Mouse (Mus musculus) erythroblast, embryonic 14.5 days (primary cell): Measurements from ENCODE around the gene Arhgef39. TPM values are rescaled to one million over a fixed set of nuclear protein-coding genes. Genes with fewer than 3 reads are reported as not detected.
A peak's percentile ranks its signal among the peaks of the same experiment; 100 is the strongest.

Experiments
- H3K27me3 ChIP-seq: 2 replicates; pipeline ENCODE4 v1.6.1; 2012; ENCODE audit warnings: inconsistent platforms; ENCODE audit not compliant: control insufficient read depth
- H3K36me3 ChIP-seq: 2 replicates; pipeline ENCODE4 v1.6.1; 2012; ENCODE audit warnings: mild to moderate bottlenecking, inconsistent platforms; ENCODE audit not compliant: control insufficient read depth
- H3K4me1 ChIP-seq: 2 replicates; pipeline ENCODE4 v1.6.1; 2012; ENCODE audit warnings: inconsistent platforms; ENCODE audit not compliant: control insufficient read depth
- H3K4me3 ChIP-seq: replicated peaks from 2 replicates; pipeline ENCODE3; 2012; ENCODE audit warnings: moderate library complexity, mild to moderate bottlenecking, inconsistent platforms
- H3K9me3 ChIP-seq: 2 replicates; pipeline ENCODE4 v1.6.1; 2012; ENCODE audit warnings: low read length, inconsistent platforms, mixed read lengths; ENCODE audit not compliant: control insufficient read depth
- GATA1 ChIP-seq: IDR thresholded peaks from 2 replicates; pipeline ENCODE4 v1.6.1; 2012; ENCODE audit warnings: low read length, inconsistent platforms, mixed read lengths
- TAL1 ChIP-seq: IDR thresholded peaks from 3 replicates; pipeline ENCODE4 v1.6.1; 2012; ENCODE audit warnings: low read length, inconsistent platforms, mixed read lengths
- polyA plus RNA-seq: library from polyadenylated mRNA; stranded (reverse); fragments of >175 nt; gene quantifications from 2 replicates; pipeline ENCODE4 v1.2.3, GENCODE M21; 2012

Arhgef39 gene
- polyA plus RNA-seq, 1 experiment = 10.5 TPM

- TF ChIP-seq GATA1 = no peak
- TF ChIP-seq TAL1 = no peak
- peaks cover 20% of the 10 kb centered on the region for H3K4me1 ChIP-seq
These were observed 12.4 kb upstream of the Arhgef39 start for GRCm38 (mm10) chr4:43511675-43512454.

GRCm38 (mm10) chr4:43509109-43509508 lies 9.6 kb upstream of the Arhgef39 start:
- TF ChIP-seq GATA1 (no peak), TAL1 (no peak)
- peaks cover 24% of the 10 kb centered on the region for H3K4me1 ChIP-seq
- H3K9me3 ChIP-seq = no peaks in the 10 kb centered on the region
- no peak overlapping the region for H3K4me3 ChIP-seq
- H3K36me3 ChIP-seq = no peaks in the 10 kb centered on the region
- peaks cover 28% of the 10 kb centered on the region for H3K27me3 ChIP-seq

More at GRCm38 (mm10) chr4:43511675-43512454, 12.4 kb upstream of the Arhgef39 start:
- no peaks in the 10 kb centered on the region for H3K9me3 ChIP-seq
- no peaks in the 10 kb centered on the region for H3K36me3 ChIP-seq
- no peak overlapping the region for H3K4me3 ChIP-seq
- H3K27me3 ChIP-seq = peaks cover 24% of the 10 kb centered on the region

- H3K4me3 ChIP-seq = peak overlapping the region; percentile 61
- TF ChIP-seq GATA1 = no peak
- TF ChIP-seq TAL1 = no peak
- no peaks in the 10 kb centered on the region for H3K36me3 ChIP-seq
- H3K9me3 ChIP-seq = no peaks in the 10 kb centered on the region
- peaks cover 26% of the 10 kb centered on the region for H3K4me1 ChIP-seq
- H3K27me3 ChIP-seq = peaks cover 28% of the 10 kb centered on the region
These were observed 9.1 kb upstream of the Arhgef39 start for GRCm38 (mm10) chr4:43508666-43508997.

- Histone ChIP-seq H3K9me3 (no peaks in the 10 kb centered on the region), H3K36me3 (no peaks in the 10 kb centered on the region), H3K4me1 (peaks cover 26% of the 10 kb centered on the region), H3K27me3 (peaks cover 28% of the 10 kb centered on the region), H3K4me3 (peak overlapping the region; percentile 61)
- no peak for TF ChIP-seq GATA1
- no peak for TF ChIP-seq TAL1
These were observed 8.6 kb upstream of the Arhgef39 start for GRCm38 (mm10) chr4:43507938-43508665.

GRCm38 (mm10) chr4:43506536-43507185 lies 7.2 kb upstream of the Arhgef39 start, which contains the start of gene Car9:
TSS of gene Car9 (plus strand) at chr4:43506966.
- Histone ChIP-seq H3K4me3 (no peak within 1 kb of the TSS), H3K27me3 (peaks cover 26% of the 10 kb centered on the region), H3K36me3 (no peaks in the 10 kb centered on the region), H3K9me3 (no peaks in the 10 kb centered on the region), H3K4me1 (peaks cover 26% of the 10 kb centered on the region)
- no peak for TF ChIP-seq TAL1
- TF ChIP-seq GATA1 = no peak

- H3K9me3 ChIP-seq = no peaks in the 10 kb centered on the region
These were observed 6.6 kb upstream of the Arhgef39 start for GRCm38 (mm10) chr4:43506074-43506473.

GRCm38 (mm10) chr4:43504269-43504668 lies 4.8 kb upstream of the Arhgef39 start:
- TF ChIP-seq GATA1 (no peak), TAL1 (no peak)
- H3K27me3 ChIP-seq = peaks cover 23% of the 10 kb centered on the region
- H3K4me1 ChIP-seq = peaks cover 31% of the 10 kb centered on the region
- no peaks in the 10 kb centered on the region for H3K36me3 ChIP-seq
- no peaks in the 10 kb centered on the region for H3K9me3 ChIP-seq
- no peak overlapping the region for H3K4me3 ChIP-seq

More at GRCm38 (mm10) chr4:43506074-43506473, 6.6 kb upstream of the Arhgef39 start:
- Histone ChIP-seq H3K4me3 (no peak overlapping the region), H3K27me3 (peaks cover 26% of the 10 kb centered on the region), H3K4me1 (peaks cover 26% of the 10 kb centered on the region), H3K36me3 (no peaks in the 10 kb centered on the region)
- TF ChIP-seq GATA1 (no peak), TAL1 (no peak)

GRCm38 (mm10) chr4:43503506-43503905 lies 4.0 kb upstream of the Arhgef39 start:
- no peak for TF ChIP-seq TAL1
- TF ChIP-seq GATA1 = no peak
- Histone ChIP-seq H3K4me1 (peaks cover 31% of the 10 kb centered on the region), H3K36me3 (peaks cover 5% of the 10 kb centered on the region), H3K9me3 (no peaks in the 10 kb centered on the region), H3K4me3 (no peak overlapping the region), H3K27me3 (peaks cover 17% of the 10 kb centered on the region)

- no peaks in the 10 kb centered on the region for H3K9me3 ChIP-seq
- H3K4me1 ChIP-seq = peaks cover 31% of the 10 kb centered on the region
- peaks cover 14% of the 10 kb centered on the region for H3K27me3 ChIP-seq
- no peak for TF ChIP-seq GATA1
- TF ChIP-seq TAL1 = no peak
- H3K36me3 ChIP-seq = peaks cover 9% of the 10 kb centered on the region
- H3K4me3 ChIP-seq = no peak overlapping the region
These were observed 3.5 kb upstream of the Arhgef39 start for GRCm38 (mm10) chr4:43503041-43503440.
